Mouse (Mus musculus) heart, adult 10 weeks (tissue): ENCODE results near the gene Lyg2. TPM values are rescaled to one million over a fixed set of nuclear protein-coding genes. Genes with fewer than 3 reads are reported as not detected.

Source experiments
- polyA plus RNA-seq: library from polyadenylated mRNA; stranded (reverse); fragments of 350-450 nt; fragmentation: Illumina TruSeq; extraction: RNeasy Lipid Tissue Mini Kit (QIAGEN cat#74804); gene quantifications from one replicate; pipeline ENCODE4 v1.2.3, GENCODE M21; 2014; ENCODE audit warnings: low read depth, low replicate concordance

The Lyg2 gene
- polyA plus RNA-seq, result not detected

DNA sequence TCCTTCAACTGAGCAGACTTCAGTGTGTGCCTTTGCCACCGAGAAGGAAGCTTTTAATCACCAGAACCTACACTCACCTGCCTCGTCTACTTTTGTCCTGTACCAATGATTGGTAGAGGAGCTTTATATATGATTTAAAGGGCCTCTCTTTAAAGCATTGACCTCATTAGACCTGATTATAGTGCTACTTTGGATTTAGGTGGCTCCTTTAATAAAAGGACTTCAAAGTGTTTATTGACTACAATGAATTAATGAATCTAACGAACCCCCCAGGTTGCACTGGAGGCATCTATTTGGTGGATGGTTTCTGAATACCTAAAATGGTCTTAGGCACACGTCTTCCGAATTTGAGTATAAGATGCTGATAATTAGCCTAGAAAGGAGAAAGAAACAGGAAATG is at the start of gene Lyg2:
Gene Lyg2, minus strand, starts transcription at position 101 of the 400 bp plus-strand sequence.

DNA sequence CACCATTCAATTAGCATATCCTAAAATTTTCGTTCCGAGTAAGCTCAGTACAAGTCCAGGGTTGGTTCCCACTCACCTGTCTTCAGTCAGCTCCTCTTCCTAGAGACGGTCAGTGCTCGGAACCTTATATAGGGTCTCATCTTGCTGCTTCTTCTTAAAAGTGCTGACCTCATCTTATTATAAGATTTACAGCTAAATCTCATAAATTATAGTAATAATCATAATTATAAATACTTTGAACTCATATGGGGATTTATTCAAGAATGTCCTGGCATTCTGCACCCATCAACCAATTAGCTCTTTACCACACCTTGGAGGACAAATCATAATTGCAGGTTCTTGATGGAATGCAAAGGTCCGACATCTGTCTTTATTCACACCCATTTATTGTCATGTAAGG is 41.4 kb upstream of the Lyg2 start, which contains the start of gene Lyg1:
Gene Lyg1, minus strand, starts transcription at position 101 of the 400 bp plus-strand sequence.

DNA sequence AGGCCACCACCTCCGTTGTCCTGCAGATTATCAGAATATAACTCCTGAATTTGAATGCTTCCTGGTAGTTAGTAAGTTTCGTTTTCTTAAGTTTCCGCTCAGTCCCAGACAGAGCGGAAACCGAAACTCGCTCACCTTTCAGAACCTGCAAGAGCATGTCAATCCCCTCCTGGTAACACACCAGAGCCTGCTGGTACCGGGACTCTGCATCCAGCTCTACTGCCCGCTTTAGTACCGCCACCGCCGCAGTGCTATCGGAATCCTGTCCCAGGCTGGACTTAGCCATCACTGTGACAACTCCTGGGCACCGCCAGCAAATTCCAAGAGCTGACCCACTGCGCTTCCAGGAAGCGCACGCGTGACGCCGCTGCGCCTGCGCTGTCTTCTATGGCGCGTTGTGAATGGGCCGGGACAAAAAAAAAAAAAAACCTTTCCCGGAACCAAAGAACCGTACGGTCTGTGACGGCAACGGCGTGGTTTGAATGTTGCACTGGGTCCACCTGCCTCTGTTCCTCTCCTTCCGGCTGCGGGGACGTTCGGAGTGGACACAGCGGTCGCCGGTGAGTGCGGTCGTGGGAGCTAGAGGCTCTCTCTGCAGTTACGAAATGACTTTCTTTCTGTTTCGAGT is 26.2 kb downstream of the Lyg2 start, which contains the start of the genes Mitd1 and Mrpl30:
Gene Mitd1, minus strand, starts transcription at position 387 of the 628 bp plus-strand sequence.
Gene Mrpl30, plus strand, starts transcription at position 453 of the 628 bp plus-strand sequence.

DNA sequence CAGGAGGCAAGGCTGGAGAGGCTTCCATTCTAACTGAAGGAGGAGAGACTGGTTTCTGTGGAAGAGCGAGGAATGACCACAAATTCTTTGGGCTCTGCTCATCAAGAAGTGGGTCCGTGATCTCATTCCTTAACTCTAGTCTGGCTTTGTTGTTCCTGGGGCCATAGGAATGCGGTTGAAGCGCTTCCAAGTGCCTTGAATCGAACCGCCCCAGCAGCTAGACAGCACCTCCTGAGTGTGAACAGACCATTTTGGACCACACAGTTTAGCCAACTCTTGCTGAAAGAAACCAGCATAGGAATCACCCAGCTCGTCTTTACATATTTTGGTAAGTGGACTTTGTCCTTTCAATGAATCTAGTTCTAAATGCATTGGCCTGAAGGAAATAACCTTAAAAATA is 44.6 kb downstream of the Lyg2 start, which contains the start of gene Lipt1:
Gene Lipt1, plus strand, starts transcription at position 35 of the 400 bp plus-strand sequence.

DNA sequence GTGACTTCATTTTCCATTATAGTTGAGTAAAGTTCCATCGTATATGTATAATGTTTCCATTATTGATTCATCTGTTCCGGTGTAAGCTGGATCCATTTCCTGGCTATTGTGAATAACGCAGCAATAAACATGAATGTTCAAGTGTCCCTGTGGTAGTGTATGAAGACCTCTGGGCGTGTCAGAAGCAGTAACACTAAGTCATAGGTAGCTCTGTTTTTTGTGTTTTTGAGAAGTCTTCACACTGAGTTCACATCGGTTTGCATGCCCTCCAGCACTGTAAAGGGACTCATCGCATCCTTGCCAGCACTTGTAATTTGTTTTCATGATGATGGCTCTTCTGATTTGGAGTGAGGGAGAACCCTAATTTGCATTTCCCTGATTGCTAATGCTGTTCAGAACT is 50.0 kb downstream of the Lyg2 start, which contains the start of gene Tsga10:
Gene Tsga10, minus strand, starts transcription at position 144 of the 400 bp plus-strand sequence.

Other genes with a start within 250 kb of the Lyg2 start
- 1.2 TPM for gene 2010300C02Rik, start 196.4 kb downstream of the Lyg2 start, polyA plus RNA-seq
- 4.7 TPM for gene Tsga10, start 50.1 kb downstream of the Lyg2 start, polyA plus RNA-seq
- 13.4 TPM for gene Lipt1, start 44.8 kb downstream of the Lyg2 start, polyA plus RNA-seq
- 6.7 TPM for gene Mitd1, start 26.1 kb downstream of the Lyg2 start, polyA plus RNA-seq
- 407 TPM for gene Mrpl30, start 26.0 kb downstream of the Lyg2 start, polyA plus RNA-seq
- gene Lyg1, start 41.3 kb upstream of the Lyg2 start, polyA plus RNA-seq, result not detected
- 42.9 TPM for gene Txndc9, start 81.4 kb upstream of the Lyg2 start, polyA plus RNA-seq
- gene Eif5b, start 81.5 kb upstream of the Lyg2 start, polyA plus RNA-seq, result 59.0 TPM
- 15.4 TPM for gene Rev1, start 213.3 kb upstream of the Lyg2 start, polyA plus RNA-seq